Mouse (Mus musculus): ENCODE data around the gene Pdlim7. TPM values are rescaled to one million over a fixed set of nuclear protein-coding genes. Genes with fewer than 3 reads are reported as not detected.

Pdlim7 gene
- total and polyA plus RNA-seq, 3 experiments, result 8.7 to 32.5 (median 11.2) TPM

DNA sequence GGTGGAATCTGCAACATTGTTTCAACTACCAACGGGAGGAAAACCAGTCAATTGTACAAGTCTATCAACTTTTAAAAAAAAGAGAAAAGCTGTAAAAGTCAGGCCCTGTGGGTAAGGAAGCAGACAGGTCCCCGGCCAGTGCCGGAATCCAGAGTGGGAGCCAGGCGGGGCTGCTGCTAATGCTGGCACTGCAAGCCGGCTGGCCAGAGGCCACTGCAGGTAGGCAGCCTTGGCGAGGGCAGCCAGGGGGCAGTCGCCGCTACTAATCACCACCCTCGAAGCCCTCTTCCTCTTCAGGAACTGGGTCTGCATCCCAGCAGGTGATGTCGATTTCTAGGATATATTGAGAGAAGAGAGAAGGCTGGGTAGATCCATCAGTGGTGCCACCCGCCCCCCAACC lies 39.5 kb downstream of the Pdlim7 start:
- no peak for DNase-seq (ENCODE audit: extremely low read depth)
- H3K4me1 ChIP-seq (ENCODE audit: control insufficient read depth in 1 of 2, insufficient read depth in 2 of 2), result peaks cover 6 to 33% of the 10 kb centered on the region in 2 experiments; a peak in 3 of 4 replicates
- no peaks in the 10 kb centered on the region for H3K36me3 ChIP-seq (replicated peaks in 1 of 2; ENCODE audit: control insufficient read depth in 1 of 2, insufficient read depth in 1 of 2, low read length in 1 of 2)
- peaks cover 4% of the 10 kb centered on the region for H3K9me3 ChIP-seq (replicated peaks; ENCODE audit: low read length)
- no peak overlapping the region for H3K4me2 ChIP-seq (ENCODE audit: insufficient read depth, low read depth, poor library complexity, severe bottlenecking)
- H3K79me2 ChIP-seq (replicated peaks; ENCODE audit: control insufficient read depth, extremely low read depth, insufficient read depth, poor library complexity, severe bottlenecking), result no peaks in the 10 kb centered on the region
- TF ChIP-seq JUN (IDR thresholded peaks at IDR 0.05; ENCODE audit: insufficient read depth, low read depth, low read length) (no peak), NRF1 (IDR thresholded peaks at IDR 0.05; ENCODE audit: low read depth, low read length) (no peak), E2F4 (IDR thresholded peaks at IDR 0.05; ENCODE audit: insufficient replicate concordance, low read depth, low read length) (no peak), CTCF (conservative IDR thresholded peaks at IDR 0.05 in 1 of 2, IDR thresholded peaks at IDR 0.05 in 1 of 2; ENCODE audit: low read depth in 2 of 2, low read length in 2 of 2) (peak in 1 of 2 experiments; percentile 24; a peak in 2 of 4 replicates), NELFE (IDR thresholded peaks at IDR 0.05; ENCODE audit: low read depth, low read length) (no peak)
- H3K27ac ChIP-seq (ENCODE audit: insufficient read depth, low read depth), result no peak overlapping the region
- in situ Hi-C loops (cut with MboI; ENCODE audit: low pct_ligation_motif_present, low pct_unique_long_range_greater_than_20kb, low sequenced_read_pairs), result no loop called here
- no peak overlapping the region for H3K9ac ChIP-seq (ENCODE audit: insufficient read depth, low read depth)
- no peak overlapping the region for H3K4me3 ChIP-seq (replicated peaks in 1 of 3; ENCODE audit: low read depth in 2 of 3, low read length in 2 of 3, poor library complexity in 1 of 3)
- dilution Hi-C loops (cut with MboI; ENCODE audit: extremely low pct_ligation_motif_present, extremely low pct_unique_long_range_greater_than_20kb, low sequenced_read_pairs), result no loop called here
- peaks cover 74% of the 10 kb centered on the region for H3K27me3 ChIP-seq (replicated peaks)

DNA sequence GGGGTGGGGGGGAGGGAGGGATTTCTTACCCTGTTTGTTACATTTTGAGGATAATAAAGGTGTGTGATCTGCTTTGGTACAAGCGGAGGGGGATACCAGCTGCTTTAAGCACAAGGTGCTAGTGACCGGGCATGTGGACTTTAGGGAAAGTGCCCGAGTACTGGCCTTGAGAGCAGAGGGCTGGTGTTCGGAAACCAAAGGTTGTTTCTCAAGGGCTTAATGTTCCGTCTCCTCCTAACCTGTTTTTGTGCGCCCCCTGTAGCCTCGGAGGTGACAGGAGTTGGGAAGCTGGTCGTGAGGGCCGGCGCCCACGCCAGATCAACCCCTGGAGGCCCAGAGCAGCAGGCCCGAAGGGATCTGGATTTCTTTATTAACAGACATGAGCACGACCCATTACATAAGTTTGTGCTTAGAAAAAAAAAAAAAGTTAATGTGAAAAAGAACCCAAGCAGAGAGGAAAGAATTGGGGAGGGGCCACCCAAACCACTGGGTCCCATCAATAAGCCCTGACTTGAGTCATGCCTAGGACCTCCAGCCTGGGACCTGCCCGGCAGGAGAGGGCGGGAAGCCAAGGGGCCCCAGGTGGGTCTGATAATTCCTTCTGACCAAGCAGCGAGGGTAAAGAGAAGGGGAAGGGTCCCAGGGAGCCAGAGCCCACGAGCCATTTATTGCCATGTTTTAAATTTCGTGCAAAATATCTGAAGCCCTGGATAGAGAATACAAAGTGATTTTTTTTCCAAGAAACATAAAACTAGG lies 40.2 kb downstream of the Pdlim7 start:
- peak overlapping the region; percentile 49 to 75 (median 50) for H3K4me3 ChIP-seq (replicated peaks in 1 of 3; ENCODE audit: low read depth in 2 of 3, low read length in 2 of 3, poor library complexity in 1 of 3)
- peak overlapping the region; percentile 39 for H3K9ac ChIP-seq (ENCODE audit: insufficient read depth, low read depth)
- H3K79me2 ChIP-seq (replicated peaks; ENCODE audit: control insufficient read depth, extremely low read depth, insufficient read depth, poor library complexity, severe bottlenecking), result no peaks in the 10 kb centered on the region
- H3K4me1 ChIP-seq (ENCODE audit: control insufficient read depth in 1 of 2, insufficient read depth in 2 of 2), result peaks cover 2 to 30% of the 10 kb centered on the region in 2 experiments; a peak in 3 of 4 replicates
- dilution Hi-C loops (cut with MboI; ENCODE audit: extremely low pct_ligation_motif_present, extremely low pct_unique_long_range_greater_than_20kb, low sequenced_read_pairs), result no loop called here
- no peak overlapping the region for H3K27ac ChIP-seq (ENCODE audit: insufficient read depth, low read depth)
- peaks cover 4% of the 10 kb centered on the region for H3K9me3 ChIP-seq (replicated peaks; ENCODE audit: low read length)
- peak overlapping the region; percentile 88 for H3K4me2 ChIP-seq (ENCODE audit: insufficient read depth, low read depth, poor library complexity, severe bottlenecking)
- in situ Hi-C loops (cut with MboI; ENCODE audit: low pct_ligation_motif_present, low pct_unique_long_range_greater_than_20kb, low sequenced_read_pairs), result no loop called here
- no peaks in the 10 kb centered on the region for H3K36me3 ChIP-seq (replicated peaks in 1 of 2; ENCODE audit: control insufficient read depth in 1 of 2, insufficient read depth in 1 of 2, low read length in 1 of 2)
- no peak for DNase-seq (ENCODE audit: extremely low read depth)
- peaks cover 70% of the 10 kb centered on the region for H3K27me3 ChIP-seq (replicated peaks)
- TF ChIP-seq SIN3A (IDR thresholded peaks at IDR 0.05; ENCODE audit: low read length) (no peak; the same call in none of the 2 replicates), GABPA (IDR thresholded peaks at IDR 0.05; ENCODE audit: insufficient replicate concordance, low read depth, low read length) (no peak), MEF2A (IDR thresholded peaks at IDR 0.05; ENCODE audit: borderline replicate concordance, low read depth, low read length) (no peak; the same call in 1 of the 2 replicates), MYC (IDR thresholded peaks at IDR 0.05; ENCODE audit: low read depth, low read length) (peak; percentile 53; the same call in 1 of the 2 replicates), MAZ (IDR thresholded peaks at IDR 0.05; ENCODE audit: low read depth, low read length) (peak; percentile 60; the same call in 1 of the 2 replicates), POLR2A (IDR thresholded peaks at IDR 0.05; ENCODE audit: low read depth, low read length) (no peak), IRF4 (IDR thresholded peaks at IDR 0.05; ENCODE audit: low read depth, low read length) (peak; percentile 55; the same call in 1 of the 2 replicates), SMC3 (IDR thresholded peaks at IDR 0.05; ENCODE audit: low read depth, low read length) (peak; percentile 64), CHD1 (IDR thresholded peaks at IDR 0.05; ENCODE audit: low read depth, low read length) (no peak), KAT2A (IDR thresholded peaks at IDR 0.05; ENCODE audit: insufficient replicate concordance, low read length) (no peak), ZKSCAN1 (IDR thresholded peaks at IDR 0.05; ENCODE audit: borderline replicate concordance, low read depth, low read length) (no peak), BHLHE40 (IDR thresholded peaks at IDR 0.05; ENCODE audit: low read depth, low read length) (no peak), ETS1 (conservative IDR thresholded peaks at IDR 0.05; ENCODE audit: low read depth, low read length) (no peak), MAX (IDR thresholded peaks at IDR 0.05; ENCODE audit: low read length) (no peak), ELF1 (IDR thresholded peaks at IDR 0.05; ENCODE audit: low read depth, low read length) (0 out of 2 replicates have a peak, but pooled peaks have one; percentile 25), JUN (IDR thresholded peaks at IDR 0.05; ENCODE audit: insufficient read depth, low read depth, low read length) (no peak), E2F4 (IDR thresholded peaks at IDR 0.05; ENCODE audit: insufficient replicate concordance, low read depth, low read length) (no peak), EP300 (IDR thresholded peaks at IDR 0.05; ENCODE audit: low read length) (no peak), NELFE (IDR thresholded peaks at IDR 0.05; ENCODE audit: low read depth, low read length) (peak; percentile 51; the same call in 1 of the 2 replicates), MAFK (IDR thresholded peaks at IDR 0.05; ENCODE audit: insufficient replicate concordance, low read length) (no peak), UBTF (IDR thresholded peaks at IDR 0.05; ENCODE audit: low read depth, low read length) (no peak), ZNF384 (IDR thresholded peaks at IDR 0.05; ENCODE audit: low read depth, low read length) (0 out of 2 replicates have a peak, but pooled peaks have one; percentile 27), RCOR1 (conservative IDR thresholded peaks at IDR 0.05; ENCODE audit: low read depth, low read length) (no peak), USF1 (IDR thresholded peaks at IDR 0.05; ENCODE audit: low read depth, low read length) (no peak), MXI1 (IDR thresholded peaks at IDR 0.05; ENCODE audit: low read depth, low read length) (no peak), RAD21 (IDR thresholded peaks at IDR 0.05; ENCODE audit: low read depth, low read length) (peak; percentile 44), CHD2 (IDR thresholded peaks at IDR 0.05; ENCODE audit: low read length) (no peak), PAX5 (IDR thresholded peaks at IDR 0.05; ENCODE audit: low read length) (no peak), TCF12 (IDR thresholded peaks at IDR 0.05; ENCODE audit: low read depth, low read length) (no peak)

Data from CH12.LX (cell line).